Mouse (Mus musculus) stomach, postnatal 0 days (tissue): ENCODE measurements around the gene Fcer1g.
A peak's percentile ranks its signal among the peaks of the same experiment; 100 is the strongest.

ENCODE experiments used
- CTCF ChIP-seq: IDR thresholded peaks from 2 replicates; pipeline ENCODE4 v1.5.1; 2016; ENCODE audit warnings: antibody characterized with exemption, low read depth, mild to moderate bottlenecking, moderate library complexity
- EP300 ChIP-seq: optimal IDR thresholded peaks from 2 replicates; pipeline ENCODE3; 2016; ENCODE audit warnings: antibody characterized with exemption

DNA sequence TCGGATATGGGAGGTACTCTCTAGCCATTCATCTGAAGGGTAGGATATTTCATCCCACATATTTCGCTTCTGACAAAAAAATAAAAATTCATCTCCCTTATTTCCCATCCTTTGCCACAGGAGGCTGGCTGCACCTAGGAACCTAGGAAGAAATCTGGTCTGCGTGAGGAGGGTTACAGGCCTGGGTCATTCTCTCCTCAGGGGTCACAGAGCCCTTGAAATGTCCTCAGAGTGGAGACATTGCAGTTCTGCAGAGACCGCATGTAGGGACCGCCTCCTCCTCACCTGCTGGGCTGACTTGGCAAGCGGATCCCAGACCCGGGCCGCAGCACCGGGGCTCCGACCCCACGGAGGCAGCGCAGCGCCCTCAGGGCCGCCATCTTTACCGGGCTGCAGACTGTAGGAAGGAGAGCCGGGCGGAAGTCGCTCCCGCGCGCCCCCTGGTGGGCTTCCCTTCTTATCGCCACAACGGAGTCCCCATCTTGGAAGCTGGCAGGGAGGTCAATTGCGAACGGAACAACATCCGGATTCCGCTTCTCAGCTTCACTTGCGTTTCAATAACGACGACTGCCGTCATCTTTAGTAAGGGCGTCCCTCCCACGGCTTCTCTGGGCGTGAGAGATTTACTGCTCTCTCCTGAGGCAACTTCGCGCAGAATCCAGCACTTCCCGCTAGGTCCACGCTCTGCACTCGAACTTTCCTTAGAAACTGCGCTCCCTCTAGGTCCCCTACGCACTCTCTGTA lies 12.7 kb upstream of the Fcer1g start:
- TF ChIP-seq CTCF (peak; percentile 96), EP300 (no peak)
